Mouse (Mus musculus) ES-Bruce4 (cell line): Measurements from ENCODE around the gene 1500009L16Rik. TPM values are rescaled to one million over a fixed set of nuclear protein-coding genes. Genes with fewer than 3 reads are reported as not detected.

Experiments used
- H3K27ac ChIP-seq: 2 replicates; pipeline ENCODE4 v1.5.1; 2012; ENCODE audit warnings: low read length, inconsistent platforms; ENCODE audit not compliant: insufficient read depth
- H3K27me3 ChIP-seq: 2 replicates; pipeline ENCODE4 v1.6.1; 2012; ENCODE audit warnings: mild to moderate bottlenecking, low read length, inconsistent platforms; ENCODE audit not compliant: control insufficient read depth, poor library complexity, insufficient read depth, severe bottlenecking
- H3K36me3 ChIP-seq: 2 replicates; pipeline ENCODE4 v1.6.1; 2012; ENCODE audit warnings: inconsistent platforms, mild to moderate bottlenecking, low read length, moderate library complexity; ENCODE audit not compliant: control insufficient read depth, poor library complexity, insufficient read depth, severe bottlenecking
- H3K4me1 ChIP-seq: one replicate; pipeline ENCODE4 v1.8.1; 2011; ENCODE audit warnings: low read length; ENCODE audit not compliant: control insufficient read depth, insufficient read depth
- H3K4me3 ChIP-seq: 2 replicates; pipeline ENCODE4 v1.5.1; 2011; ENCODE audit warnings: low read depth, mild to moderate bottlenecking, low read length
- H3K9ac ChIP-seq: 2 replicates; pipeline ENCODE4 v1.6.1; 2012; ENCODE audit warnings: low read depth, mild to moderate bottlenecking, inconsistent platforms; ENCODE audit not compliant: poor library complexity, severe bottlenecking
- H3K9me3 ChIP-seq: replicated peaks from 2 replicates; pipeline ENCODE4 v1.6.1; 2012; ENCODE audit warnings: mild to moderate bottlenecking, low read length, inconsistent platforms; ENCODE audit not compliant: control insufficient read depth, poor library complexity, insufficient read depth, severe bottlenecking
- CTCF ChIP-seq: IDR thresholded peaks from one replicate; pipeline ENCODE4 v1.8.1; 2011; ENCODE audit warnings: low read depth, low read length
- EP300 ChIP-seq: IDR thresholded peaks from 2 replicates; pipeline ENCODE4 v1.6.1; 2011; ENCODE audit warnings: low read depth, low read length; ENCODE audit not compliant: insufficient read depth
- POLR2A ChIP-seq: IDR thresholded peaks from one replicate; pipeline ENCODE4 v1.8.1; 2011; ENCODE audit warnings: low read length; ENCODE audit not compliant: insufficient read depth
- polyA plus RNA-seq: library from polyadenylated mRNA; stranded (reverse); fragments of >200 nt; gene quantifications from 2 replicates; pipeline ENCODE4 v1.2.4, GENCODE M21; 2011; ENCODE audit warnings: low read depth; ENCODE audit not compliant: missing spikeins, insufficient read depth, insufficient read length

1500009L16Rik gene
- polyA plus RNA-seq, 1 experiment, result 72.7 TPM

DNA sequence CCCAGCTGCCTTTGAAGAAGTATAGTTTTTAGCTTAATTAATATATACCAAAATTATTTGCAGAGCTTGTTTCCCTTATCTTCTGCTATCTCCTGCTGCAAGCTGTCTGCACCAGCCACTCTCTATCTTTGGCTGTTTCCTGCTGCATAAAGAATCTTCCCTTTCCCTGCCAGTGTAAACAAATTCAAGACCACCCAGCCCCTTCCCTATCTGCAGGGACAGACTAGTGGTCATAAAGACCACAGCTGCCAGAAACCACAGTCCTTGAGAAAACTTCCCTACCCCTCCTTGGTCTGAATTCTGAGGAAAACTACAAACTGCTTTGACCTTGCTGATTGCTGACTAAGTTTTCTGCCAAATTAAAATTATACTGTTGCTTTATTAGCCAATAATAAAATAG lies 44.2 kb downstream of the 1500009L16Rik start:
- no peak overlapping the region for H3K27ac ChIP-seq
- H3K4me1 ChIP-seq, result no peaks in the 10 kb centered on the region
- no peak for TF ChIP-seq CTCF
- no peak for TF ChIP-seq EP300
- 0 out of 2 replicates have a peak, but pooled peaks cover 3% of the 10 kb centered on the region for H3K36me3 ChIP-seq
- H3K27me3 ChIP-seq, result no peaks in the 10 kb centered on the region
- peaks cover 4% of the 10 kb centered on the region; the same call in 1 of the 2 replicates for H3K9me3 ChIP-seq
- no peak overlapping the region for H3K9ac ChIP-seq
- H3K4me3 ChIP-seq, result no peak overlapping the region

- H3K4me1 ChIP-seq, result no peaks in the 10 kb centered on the region
- H3K4me3 ChIP-seq, result no peak overlapping the region
- H3K9me3 ChIP-seq, result peaks cover 11% of the 10 kb centered on the region; the same call in 1 of the 2 replicates
- H3K27me3 ChIP-seq, result no peaks in the 10 kb centered on the region
- TF ChIP-seq CTCF (peak; percentile 14), POLR2A (no peak)
- H3K9ac ChIP-seq, result no peak overlapping the region
- no peak overlapping the region for H3K27ac ChIP-seq
- H3K36me3 ChIP-seq, result no peaks in the 10 kb centered on the region
Measured at GRCm38 (mm10) chr10:83776272-83776878, 53.7 kb downstream of the 1500009L16Rik start.

DNA sequence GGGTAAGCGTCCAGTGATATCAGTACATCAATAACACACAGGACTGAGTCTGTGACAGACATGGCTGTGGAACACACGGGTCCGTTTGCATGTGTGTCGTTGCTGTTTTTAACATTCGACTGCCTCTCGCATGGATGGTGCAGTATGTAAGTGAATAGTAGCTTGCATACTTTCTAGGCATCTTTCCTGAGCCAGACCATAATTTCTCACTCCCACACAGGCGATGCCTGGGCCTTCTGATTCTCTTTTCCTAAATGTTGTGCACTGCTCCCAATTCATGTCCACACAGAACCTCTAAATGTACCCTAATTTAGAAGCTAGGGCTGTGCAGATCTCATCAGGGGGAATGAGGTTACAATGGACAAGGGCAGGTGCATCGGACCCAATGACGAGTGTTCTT lies 54.6 kb downstream of the 1500009L16Rik start:
- Histone ChIP-seq H3K9me3 (peaks cover 11% of the 10 kb centered on the region; the same call in 1 of the 2 replicates), H3K36me3 (no peaks in the 10 kb centered on the region), H3K4me3 (no peak overlapping the region), H3K27me3 (no peaks in the 10 kb centered on the region), H3K4me1 (no peaks in the 10 kb centered on the region), H3K27ac (no peak overlapping the region), H3K9ac (no peak overlapping the region)
- no peak for TF ChIP-seq CTCF
- no peak for TF ChIP-seq POLR2A
- no peak for TF ChIP-seq EP300

- H3K9ac ChIP-seq, result no peak overlapping the region
- H3K27ac ChIP-seq, result no peak overlapping the region
- H3K27me3 ChIP-seq, result no peaks in the 10 kb centered on the region
- H3K9me3 ChIP-seq, result peaks cover 11% of the 10 kb centered on the region; the same call in 1 of the 2 replicates
- TF ChIP-seq POLR2A (no peak), CTCF (no peak), EP300 (no peak)
- H3K36me3 ChIP-seq, result no peaks in the 10 kb centered on the region
- H3K4me1 ChIP-seq, result no peaks in the 10 kb centered on the region
- no peak overlapping the region for H3K4me3 ChIP-seq
Measured at GRCm38 (mm10) chr10:83781854-83782253, 59.2 kb downstream of the 1500009L16Rik start.

- Histone ChIP-seq H3K4me3 (no peak overlapping the region), H3K36me3 (no peaks in the 10 kb centered on the region), H3K27ac (no peak overlapping the region), H3K4me1 (no peaks in the 10 kb centered on the region), H3K27me3 (no peaks in the 10 kb centered on the region), H3K9me3 (peaks cover 11% of the 10 kb centered on the region; the same call in 1 of the 2 replicates), H3K9ac (no peak overlapping the region)
- TF ChIP-seq EP300, result no peak
- no peak for TF ChIP-seq POLR2A
- no peak for TF ChIP-seq CTCF
Measured at GRCm38 (mm10) chr10:83782371-83783120, 59.9 kb downstream of the 1500009L16Rik start.

DNA sequence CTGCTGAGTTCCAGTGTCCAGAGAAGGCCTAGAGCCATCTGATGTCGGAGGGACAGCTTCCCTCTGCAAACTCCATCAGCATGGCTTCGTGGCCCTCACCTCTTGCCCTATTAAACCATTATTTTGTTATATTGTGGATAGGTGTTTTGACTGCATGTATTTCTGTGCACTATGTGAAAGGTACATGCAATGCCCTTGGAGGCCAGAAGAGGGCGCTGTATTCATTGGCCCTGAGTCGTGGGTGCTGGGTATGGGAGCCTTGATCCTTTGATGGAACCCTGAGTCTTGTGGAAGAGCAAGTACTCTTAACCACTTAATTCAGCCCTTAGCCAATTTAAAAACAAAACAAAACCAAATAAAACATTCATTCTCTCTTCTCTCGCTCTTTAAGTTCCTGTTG lies 62.3 kb downstream of the 1500009L16Rik start:
- Histone ChIP-seq H3K27me3 (no peaks in the 10 kb centered on the region), H3K4me3 (no peak overlapping the region), H3K9me3 (peaks cover 2% of the 10 kb centered on the region; the same call in 1 of the 2 replicates), H3K9ac (no peak overlapping the region), H3K4me1 (no peaks in the 10 kb centered on the region), H3K36me3 (no peaks in the 10 kb centered on the region), H3K27ac (no peak overlapping the region)
- TF ChIP-seq POLR2A (no peak), EP300 (no peak), CTCF (peak; percentile 77)
